Mouse (Mus musculus) layer of hippocampus, adult 9-10 months (tissue): ENCODE data around the gene Prrc2a.

ENCODE experiments used
- DNase-seq: peaks from one replicate; pipeline ENCODE4 v3.0.0; 2022; ENCODE audit warnings: low spot score

The Prrc2a gene

DNA sequence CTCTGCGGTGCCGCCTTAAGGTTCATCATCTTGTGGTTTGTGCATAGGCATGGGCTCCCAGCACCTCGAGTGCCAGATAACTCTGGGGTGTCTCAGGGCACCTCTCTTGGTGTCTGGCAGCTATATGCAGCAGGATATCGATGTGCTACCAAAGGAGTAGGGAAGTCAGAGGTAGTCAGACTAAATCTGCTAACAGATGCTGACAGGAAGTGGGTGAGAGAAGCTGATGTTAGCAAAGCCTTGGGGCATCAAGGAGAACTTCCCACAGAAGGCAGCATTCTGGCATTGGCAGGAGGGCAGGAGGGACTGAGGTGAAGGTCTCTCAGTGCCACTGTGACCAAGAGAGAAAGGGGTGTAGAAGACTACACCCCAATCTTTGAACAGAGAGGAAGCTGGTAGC is 25.4 kb upstream of the Prrc2a start:
- no peak for DNase-seq

DNA sequence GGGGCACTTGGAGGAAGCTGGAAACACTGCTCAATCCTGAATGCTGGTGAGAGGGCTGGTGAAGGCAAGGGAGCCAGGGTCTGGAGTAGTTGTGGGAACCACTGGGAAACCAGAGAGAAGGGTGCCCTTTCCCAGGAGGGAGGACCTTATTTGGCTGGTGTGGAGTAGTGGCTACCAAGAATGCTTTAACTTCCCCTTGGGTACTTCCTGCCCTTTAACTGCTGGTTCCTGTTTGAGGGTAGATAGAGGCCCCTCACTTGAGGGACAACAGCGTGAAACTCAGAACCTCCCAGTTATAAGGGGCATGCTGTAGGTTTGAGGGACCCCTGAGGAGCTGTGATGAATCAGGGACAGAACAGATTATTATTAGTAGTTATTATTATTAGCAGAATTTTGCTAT is 24.5 kb upstream of the Prrc2a start:
- no peak for DNase-seq

GRCm38 (mm10) chr17:35187959-35188610 is 23.4 kb upstream of the Prrc2a start, which contains the start of gene Lst1:
TSS of gene Lst1 (minus strand) at chr17:35188439.
- no peak for DNase-seq

DNA sequence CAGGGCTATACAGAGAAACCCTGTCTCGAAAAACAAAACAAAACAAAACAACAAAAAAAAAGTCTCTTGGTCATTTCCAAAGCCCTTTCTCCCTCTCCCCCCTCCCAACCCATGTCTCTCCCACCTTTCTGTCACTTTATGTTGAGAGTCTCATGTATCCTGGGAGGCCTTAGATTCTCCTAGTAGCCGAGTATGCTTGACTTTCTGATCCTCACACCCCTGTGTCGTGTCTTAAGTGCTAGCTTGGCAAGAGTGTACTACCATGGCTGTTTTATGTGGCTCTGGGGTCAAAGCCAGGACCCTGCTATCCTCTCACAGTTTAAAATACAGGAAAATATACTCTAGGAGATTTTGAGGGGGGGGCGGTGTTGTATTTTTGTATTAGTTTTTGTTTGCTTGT is 22.6 kb upstream of the Prrc2a start:
- no peak for DNase-seq

DNA sequence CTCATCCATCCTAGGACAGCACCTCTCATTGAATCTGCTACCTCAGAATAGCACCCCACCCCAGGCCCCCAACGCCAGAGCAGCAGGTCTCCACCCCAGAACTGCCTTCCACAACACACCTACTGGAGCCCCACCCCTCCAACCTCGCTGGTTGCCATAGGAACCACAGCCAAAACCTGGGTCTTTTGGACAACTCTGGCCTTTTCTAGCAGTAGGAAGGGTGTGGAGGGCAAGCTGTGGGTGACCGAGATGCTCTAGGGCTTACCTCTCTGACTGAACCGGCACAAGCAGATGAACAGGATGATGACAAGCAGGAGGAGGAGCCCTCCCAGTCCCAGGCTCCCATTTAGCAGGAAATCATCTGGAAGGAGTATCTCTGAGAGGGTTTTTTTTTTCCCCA is 22.0 kb upstream of the Prrc2a start:
- no peak for DNase-seq

GRCm38 (mm10) chr17:35185639-35186611 is 21.2 kb upstream of the Prrc2a start:
- DNase-seq = no peak

- DNase-seq = no peak
Observed at GRCm38 (mm10) chr17:35180093-35180492, 15.4 kb upstream of the Prrc2a start.

DNA sequence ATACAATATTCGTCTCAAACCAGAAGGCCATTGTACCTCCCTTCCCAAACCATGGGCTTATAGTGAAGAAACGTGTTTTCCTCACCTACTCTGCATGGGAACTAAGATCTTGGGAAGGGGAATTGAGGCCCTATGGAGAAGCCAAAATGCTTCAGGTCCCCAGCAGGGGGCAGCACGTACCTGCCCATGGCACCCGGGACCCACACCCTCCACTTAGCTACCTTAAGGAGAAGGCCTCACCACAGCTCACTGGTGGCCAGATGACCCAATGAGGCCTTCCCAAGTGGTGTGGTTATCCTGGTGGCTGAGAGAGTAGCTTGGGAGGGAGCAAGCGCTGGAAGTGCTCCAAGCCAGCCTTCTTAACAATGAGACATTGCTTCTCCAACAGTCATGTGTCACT is 13.8 kb upstream of the Prrc2a start:
- no peak for DNase-seq

DNA sequence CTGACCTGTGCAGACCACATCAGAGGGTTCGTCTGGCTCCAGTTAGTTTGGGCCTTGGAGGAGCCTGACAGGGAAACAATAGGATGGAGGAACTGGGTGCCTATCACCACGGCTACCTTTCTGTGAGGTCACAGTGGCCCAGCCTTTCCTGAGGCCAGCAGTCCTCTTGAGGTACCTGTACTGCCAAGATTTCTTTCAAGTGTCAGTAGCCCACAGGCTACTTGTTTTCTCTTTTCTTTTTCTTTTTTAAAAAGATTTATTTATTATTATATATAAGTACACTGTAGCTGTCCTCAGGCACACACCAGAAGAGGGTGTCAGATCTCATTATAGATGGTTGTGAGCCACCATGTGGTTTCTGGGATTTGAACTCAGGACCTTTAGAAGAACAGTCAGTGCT is 11.3 kb upstream of the Prrc2a start, which contains the start of gene Aif1:
TSS of gene Aif1 (minus strand) at position 101 of the 400 bp plus-strand sequence.
- DNase-seq = no peak

GRCm38 (mm10) chr17:35175382-35175781 is 10.7 kb upstream of the Prrc2a start:
- DNase-seq = no peak

GRCm38 (mm10) chr17:35174201-35174977 is 9.7 kb upstream of the Prrc2a start:
- no peak for DNase-seq

- DNase-seq = no peak
Observed at GRCm38 (mm10) chr17:35173329-35173728, 8.6 kb upstream of the Prrc2a start.

- DNase-seq = no peak
Observed at GRCm38 (mm10) chr17:35172445-35173234, 7.9 kb upstream of the Prrc2a start.

GRCm38 (mm10) chr17:35168541-35169207 is 4.0 kb upstream of the Prrc2a start:
- DNase-seq = no peak

GRCm38 (mm10) chr17:35167794-35168193 is 3.1 kb upstream of the Prrc2a start:
- no peak for DNase-seq

- no peak for DNase-seq
Observed at GRCm38 (mm10) chr17:35166352-35167035, 1.8 kb upstream of the Prrc2a start.

GRCm38 (mm10) chr17:35165451-35166155 is 906 bp upstream of the Prrc2a start:
- DNase-seq = no peak

DNA sequence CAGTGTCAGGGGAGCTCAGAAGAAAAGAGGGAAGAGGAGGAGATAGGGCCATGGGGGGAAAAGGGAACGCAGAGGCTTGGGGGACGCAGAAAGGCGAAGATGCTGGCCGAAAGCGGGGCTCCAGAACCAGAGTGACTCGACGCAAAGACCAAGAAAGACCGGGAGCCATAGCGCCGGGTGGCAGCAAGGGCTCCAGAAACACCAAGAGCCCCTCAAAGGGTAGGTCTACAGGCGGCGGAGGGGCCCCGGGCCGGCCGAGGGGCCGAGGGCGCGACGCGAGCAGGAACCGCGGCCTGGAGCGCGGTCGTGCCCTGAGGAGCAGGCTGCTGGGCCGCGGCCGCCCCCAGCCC is 504 bp downstream of the Prrc2a start:
- DNase-seq = no peak

GRCm38 (mm10) chr17:35163326-35164081 is 1.2 kb downstream of the Prrc2a start:
- DNase-seq = no peak
